Mouse (Mus musculus) lung, postnatal 0 days (tissue): ENCODE data around the gene Nphs1.
"Not testable (repeated sequence)": the region's sequence is repeated elsewhere in the genome, so short reads cannot be mapped to it uniquely, and the experiment has no call there.

Experiments
- CTCF ChIP-seq: IDR thresholded peaks from 2 replicates; pipeline ENCODE4 v1.5.1; 2016; ENCODE audit warnings: antibody characterized with exemption, mild to moderate bottlenecking
- EP300 ChIP-seq: IDR thresholded peaks from 2 replicates; pipeline ENCODE4 v1.6.1; 2016; ENCODE audit warnings: antibody characterized with exemption, mild to moderate bottlenecking, control low read depth

DNA sequence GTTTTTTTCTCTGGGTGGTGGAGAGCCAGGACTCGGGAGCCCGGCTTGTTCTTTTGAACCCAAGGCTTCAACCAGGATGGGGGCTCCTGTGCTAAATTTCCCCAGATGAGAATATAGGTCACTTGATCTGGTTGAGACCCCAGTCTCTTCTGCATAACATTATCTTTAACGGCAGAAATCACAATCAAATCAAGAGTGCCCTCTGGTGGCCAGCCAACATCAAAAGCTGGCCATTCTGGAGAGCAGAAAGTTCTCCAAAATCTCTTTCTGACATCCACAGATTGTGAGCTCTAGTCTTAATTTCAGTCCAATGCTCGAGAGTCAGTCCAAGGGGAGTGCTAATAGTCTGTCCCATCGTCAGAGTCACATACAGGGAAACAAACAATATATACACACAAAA, 43.0 kb downstream of the Nphs1 start:
- TF ChIP-seq EP300 = not testable (repeated sequence)
- peak; percentile 32 for TF ChIP-seq CTCF
